Mouse (Mus musculus): Measurements from ENCODE around the gene AI413582. TPM values are rescaled to one million over a fixed set of nuclear protein-coding genes. Genes with fewer than 3 reads are reported as not detected.

The AI413582 gene
- polyA plus RNA-seq, 1 experiment from 2014 or later, result 17.4 TPM

- H3K4me2 ChIP-seq (replicated peaks; ENCODE audit: low read depth, low read length), result no peak overlapping the region
- 80% methylated on average over 5 of the region's 5 CpGs for WGBS
- no peaks in the 10 kb centered on the region for H3K9me3 ChIP-seq (ENCODE audit: control insufficient read depth, low read length)
- no peak overlapping the region for H3K4me3 ChIP-seq (ENCODE audit: low read length)
- H3K27ac ChIP-seq (ENCODE audit: low read depth, low read length), result no peak overlapping the region
- H3K27me3 ChIP-seq (ENCODE audit: control insufficient read depth, insufficient read depth, low read length), result no peaks in the 10 kb centered on the region
- ATAC-seq (ENCODE audit: low FRiP score, low TSS enrichment), result no peak
- peaks cover 16% of the 10 kb centered on the region for H3K4me1 ChIP-seq (ENCODE audit: control insufficient read depth, insufficient read depth, low read length)
- H3K9ac ChIP-seq (ENCODE audit: low read depth, low read length), result no peak overlapping the region
- H3K36me3 ChIP-seq (ENCODE audit: control insufficient read depth, insufficient read depth, low read length), result peaks cover 14% of the 10 kb centered on the region
These were observed 35.3 kb upstream of the AI413582 start for GRCm38 (mm10) chr17:27600869-27601268.

GRCm38 (mm10) chr17:27600286-27600685, 34.7 kb upstream of the AI413582 start:
- Histone ChIP-seq H3K9me3 (ENCODE audit: control insufficient read depth, low read length) (no peaks in the 10 kb centered on the region), H3K27me3 (ENCODE audit: control insufficient read depth, insufficient read depth, low read length) (no peaks in the 10 kb centered on the region), H3K27ac (ENCODE audit: low read depth, low read length) (no peak overlapping the region), H3K9ac (ENCODE audit: low read depth, low read length) (no peak overlapping the region), H3K36me3 (ENCODE audit: control insufficient read depth, insufficient read depth, low read length) (peaks cover 20% of the 10 kb centered on the region), H3K4me3 (ENCODE audit: low read length) (no peak overlapping the region), H3K4me1 (ENCODE audit: control insufficient read depth, insufficient read depth, low read length) (peaks cover 21% of the 10 kb centered on the region), H3K4me2 (replicated peaks; ENCODE audit: low read depth, low read length) (no peak overlapping the region)
- ATAC-seq (ENCODE audit: low FRiP score, low TSS enrichment), result no peak
- 79% methylated on average over 3 of the region's 3 CpGs for WGBS

- 51% methylated on average over 21 of the region's 21 CpGs for WGBS
- H3K36me3 ChIP-seq (ENCODE audit: control insufficient read depth, insufficient read depth, low read length), result peaks cover 43% of the 10 kb centered on the region
- no peaks in the 10 kb centered on the region for H3K9me3 ChIP-seq (ENCODE audit: control insufficient read depth, low read length)
- H3K4me3 ChIP-seq (ENCODE audit: low read length), result no peak overlapping the region
- peak; percentile 75 for ATAC-seq (ENCODE audit: low FRiP score, low TSS enrichment)
- peaks cover 14% of the 10 kb centered on the region for H3K4me1 ChIP-seq (ENCODE audit: control insufficient read depth, insufficient read depth, low read length)
- H3K4me2 ChIP-seq (replicated peaks; ENCODE audit: low read depth, low read length), result no peak overlapping the region
- H3K27me3 ChIP-seq (ENCODE audit: control insufficient read depth, insufficient read depth, low read length), result no peaks in the 10 kb centered on the region
- H3K27ac ChIP-seq (ENCODE audit: low read depth, low read length), result no peak overlapping the region; the same call in 1 of the 2 replicates
- H3K9ac ChIP-seq (ENCODE audit: low read depth, low read length), result no peak overlapping the region
These were observed 31.0 kb upstream of the AI413582 start for GRCm38 (mm10) chr17:27596376-27597190.

DNA sequence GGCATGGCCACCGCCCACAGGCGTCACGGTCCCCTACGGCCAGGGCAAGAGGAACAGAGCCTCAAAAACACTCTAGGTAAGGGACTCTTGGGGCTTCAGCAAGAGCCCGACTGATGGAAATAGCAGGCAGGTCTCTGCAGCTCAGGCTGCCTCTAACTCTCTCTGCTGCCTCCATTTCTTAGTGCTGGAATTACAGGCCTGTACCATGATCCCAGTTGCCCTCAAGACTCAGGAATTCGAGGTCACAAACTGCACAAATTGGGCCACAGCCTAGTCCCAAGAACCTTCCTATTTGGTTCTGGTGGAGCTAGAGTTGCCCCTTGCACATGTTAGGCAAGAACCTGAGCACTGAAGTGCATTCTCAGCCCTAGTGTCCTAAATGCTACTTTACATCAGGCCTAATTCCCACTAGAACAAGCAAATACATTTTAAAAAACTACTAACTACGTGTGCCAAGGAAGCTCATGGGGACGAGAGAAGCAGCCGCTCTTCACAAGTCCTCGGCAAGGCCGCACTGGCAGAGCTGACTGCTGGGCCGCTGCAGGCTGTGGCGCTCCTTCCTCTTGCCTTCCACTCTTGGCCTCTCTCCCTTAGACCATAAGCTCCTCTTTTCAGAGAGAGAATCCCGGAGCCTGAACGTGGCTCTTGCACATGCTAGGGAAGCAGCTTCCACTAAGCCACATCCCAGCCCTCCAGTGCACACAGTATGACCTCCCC, 30.3 kb upstream of the AI413582 start:
- Histone ChIP-seq H3K4me2 (replicated peaks; ENCODE audit: low read depth, low read length) (no peak overlapping the region), H3K36me3 (ENCODE audit: control insufficient read depth, insufficient read depth, low read length) (peaks cover 46% of the 10 kb centered on the region), H3K27ac (ENCODE audit: low read depth, low read length) (peak overlapping the region; percentile 12; the same call in 1 of the 2 replicates), H3K27me3 (ENCODE audit: control insufficient read depth, insufficient read depth, low read length) (no peaks in the 10 kb centered on the region), H3K9me3 (ENCODE audit: control insufficient read depth, low read length) (no peaks in the 10 kb centered on the region), H3K4me1 (ENCODE audit: control insufficient read depth, insufficient read depth, low read length) (peaks cover 14% of the 10 kb centered on the region), H3K9ac (ENCODE audit: low read depth, low read length) (no peak overlapping the region), H3K4me3 (ENCODE audit: low read length) (no peak overlapping the region)
- 71% methylated on average over 15 of the region's 15 CpGs for WGBS
- no peak for ATAC-seq (ENCODE audit: low FRiP score, low TSS enrichment)

GRCm38 (mm10) chr17:27592565-27592910, 27.0 kb upstream of the AI413582 start:
- H3K27ac ChIP-seq (ENCODE audit: low read depth, low read length), result no peak overlapping the region
- H3K9ac ChIP-seq (ENCODE audit: low read depth, low read length), result no peak overlapping the region
- no peak for ATAC-seq (ENCODE audit: low FRiP score, low TSS enrichment)
- H3K4me1 ChIP-seq (ENCODE audit: control insufficient read depth, insufficient read depth, low read length), result peaks cover 14% of the 10 kb centered on the region
- 97% methylated on average over 7 of the region's 7 CpGs for WGBS
- peaks cover 59% of the 10 kb centered on the region for H3K36me3 ChIP-seq (ENCODE audit: control insufficient read depth, insufficient read depth, low read length)
- no peaks in the 10 kb centered on the region for H3K9me3 ChIP-seq (ENCODE audit: control insufficient read depth, low read length)
- H3K4me3 ChIP-seq (ENCODE audit: low read length), result no peak overlapping the region
- H3K27me3 ChIP-seq (ENCODE audit: control insufficient read depth, insufficient read depth, low read length), result no peaks in the 10 kb centered on the region
- no peak overlapping the region for H3K4me2 ChIP-seq (replicated peaks; ENCODE audit: low read depth, low read length)

GRCm38 (mm10) chr17:27591826-27592564, 26.4 kb upstream of the AI413582 start:
- ATAC-seq (ENCODE audit: low FRiP score, low TSS enrichment), result no peak
- Histone ChIP-seq H3K27me3 (ENCODE audit: control insufficient read depth, insufficient read depth, low read length) (no peaks in the 10 kb centered on the region), H3K4me2 (replicated peaks; ENCODE audit: low read depth, low read length) (no peak overlapping the region), H3K4me3 (ENCODE audit: low read length) (no peak overlapping the region), H3K27ac (ENCODE audit: low read depth, low read length) (no peak overlapping the region), H3K9ac (ENCODE audit: low read depth, low read length) (no peak overlapping the region), H3K36me3 (ENCODE audit: control insufficient read depth, insufficient read depth, low read length) (peaks cover 56% of the 10 kb centered on the region), H3K4me1 (ENCODE audit: control insufficient read depth, insufficient read depth, low read length) (peaks cover 13% of the 10 kb centered on the region), H3K9me3 (ENCODE audit: control insufficient read depth, low read length) (no peaks in the 10 kb centered on the region)
- 88% methylated on average over 12 of the region's 12 CpGs for WGBS

- H3K4me3 ChIP-seq (ENCODE audit: low read length), result no peak overlapping the region
- H3K36me3 ChIP-seq (ENCODE audit: control insufficient read depth, insufficient read depth, low read length), result peaks cover 43% of the 10 kb centered on the region
- H3K27ac ChIP-seq (ENCODE audit: low read depth, low read length), result no peak overlapping the region
- no peaks in the 10 kb centered on the region for H3K27me3 ChIP-seq (ENCODE audit: control insufficient read depth, insufficient read depth, low read length)
- H3K4me1 ChIP-seq (ENCODE audit: control insufficient read depth, insufficient read depth, low read length), result no peaks in the 10 kb centered on the region
- no peak overlapping the region for H3K4me2 ChIP-seq (replicated peaks; ENCODE audit: low read depth, low read length)
- H3K9ac ChIP-seq (ENCODE audit: low read depth, low read length), result 0 out of 2 replicates have a peak overlapping the region, but pooled peaks have one; percentile 19
- no peak for ATAC-seq (ENCODE audit: low FRiP score, low TSS enrichment)
- H3K9me3 ChIP-seq (ENCODE audit: control insufficient read depth, low read length), result no peaks in the 10 kb centered on the region
- WGBS, result 75% methylated on average over 8 of the region's 8 CpGs
These were observed 22.7 kb upstream of the AI413582 start for GRCm38 (mm10) chr17:27588231-27588630.

DNA sequence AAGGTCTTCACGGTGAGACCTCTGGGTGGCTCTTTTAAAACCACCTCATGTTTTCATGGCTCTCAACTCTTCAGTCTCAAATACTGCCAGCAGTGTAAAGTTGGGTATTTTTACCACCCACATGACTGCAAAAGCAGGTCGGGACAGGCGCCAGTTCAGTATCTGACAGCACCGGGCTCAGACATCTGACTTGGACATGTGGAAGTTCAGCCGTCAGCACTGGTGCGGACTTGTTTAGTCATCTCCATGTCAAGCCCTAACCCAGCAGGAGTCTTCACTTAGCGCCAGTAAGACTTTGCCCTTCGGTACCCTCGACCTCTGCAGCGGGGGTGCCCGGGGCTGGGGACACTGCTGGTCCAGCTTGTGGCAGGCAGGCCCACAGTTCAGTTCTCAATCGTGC, 21.7 kb upstream of the AI413582 start:
- Histone ChIP-seq H3K27me3 (ENCODE audit: control insufficient read depth, insufficient read depth, low read length) (no peaks in the 10 kb centered on the region), H3K4me1 (ENCODE audit: control insufficient read depth, insufficient read depth, low read length) (no peaks in the 10 kb centered on the region), H3K36me3 (ENCODE audit: control insufficient read depth, insufficient read depth, low read length) (peaks cover 40% of the 10 kb centered on the region), H3K9me3 (ENCODE audit: control insufficient read depth, low read length) (no peaks in the 10 kb centered on the region), H3K4me3 (ENCODE audit: low read length) (no peak overlapping the region), H3K4me2 (replicated peaks; ENCODE audit: low read depth, low read length) (no peak overlapping the region), H3K27ac (ENCODE audit: low read depth, low read length) (no peak overlapping the region), H3K9ac (ENCODE audit: low read depth, low read length) (no peak overlapping the region)
- no peak for ATAC-seq (ENCODE audit: low FRiP score, low TSS enrichment)
- WGBS, result 87% methylated on average over 12 of the region's 12 CpGs

Measured in kidney, embryonic 14.5 days (tissue).